Mouse (Mus musculus) small intestine, adult 2 months (tissue): Measurements from ENCODE around the gene Bex2. TPM values are rescaled to one million over a fixed set of nuclear protein-coding genes. Genes with fewer than 3 reads are reported as not detected.

ENCODE experiments used
- H3K27ac ChIP-seq: fragments of 200-500 bp; 2 replicates; pipeline ENCODE4 v1.5.1; 2012; ENCODE audit warnings: low read depth, low read length, control low read depth, inconsistent platforms; ENCODE audit not compliant: insufficient read depth
- H3K27me3 ChIP-seq: fragments of 200-500 bp; 2 replicates; pipeline ENCODE4 v1.6.1; 2012; ENCODE audit warnings: mild to moderate bottlenecking, moderate library complexity, low read length, inconsistent platforms; ENCODE audit not compliant: control insufficient read depth, insufficient read depth
- H3K36me3 ChIP-seq: fragments of 200-500 bp; 2 replicates; pipeline ENCODE4 v1.6.1; 2012; ENCODE audit warnings: mild to moderate bottlenecking, low read length, control low read depth, inconsistent platforms; ENCODE audit not compliant: control insufficient read depth, insufficient read depth
- H3K4me1 ChIP-seq: fragments of 200-500 bp; 2 replicates; pipeline ENCODE4 v1.6.1; 2012; ENCODE audit warnings: low read length, inconsistent platforms, mixed read lengths; ENCODE audit not compliant: control insufficient read depth, insufficient read depth, insufficient read length
- H3K4me3 ChIP-seq: fragments of 200-500 bp; 2 replicates; pipeline ENCODE4 v1.5.1; 2012; ENCODE audit warnings: low read depth, mild to moderate bottlenecking, control low read depth, inconsistent platforms, low read length, moderate library complexity
- CTCF ChIP-seq: fragments of 200-500 bp; IDR thresholded peaks from 2 replicates; pipeline ENCODE4 v1.5.1; 2012; ENCODE audit warnings: low read depth, mild to moderate bottlenecking, control low read depth, inconsistent platforms, low read length, moderate library complexity, mixed read lengths; ENCODE audit not compliant: insufficient replicate concordance, insufficient read length; ENCODE audit errors: extremely low read depth
- POLR2A ChIP-seq: fragments of 200-500 bp; IDR thresholded peaks from 2 replicates; pipeline ENCODE4 v1.6.1; 2012; ENCODE audit warnings: low read depth, mild to moderate bottlenecking, control low read depth, inconsistent platforms, low read length, moderate library complexity
- WGBS: fragments of 180-500 bp; shearing (Covaris S2); methylation state at CpG from one replicate; pipeline ENCODE4 v1.1.7; 2018; 5-methylcytosine and 5-hydroxymethylcytosine counted together
- polyA plus RNA-seq: library from polyadenylated mRNA; depleted of rRNA; stranded (reverse); fragments of >200 nt; gene quantifications from 2 replicates; pipeline ENCODE4 v1.2.3, GENCODE M21; 2012; rRNA removed

Bex2 gene
- polyA plus RNA-seq, 1 experiment = 0.72 TPM

DNA sequence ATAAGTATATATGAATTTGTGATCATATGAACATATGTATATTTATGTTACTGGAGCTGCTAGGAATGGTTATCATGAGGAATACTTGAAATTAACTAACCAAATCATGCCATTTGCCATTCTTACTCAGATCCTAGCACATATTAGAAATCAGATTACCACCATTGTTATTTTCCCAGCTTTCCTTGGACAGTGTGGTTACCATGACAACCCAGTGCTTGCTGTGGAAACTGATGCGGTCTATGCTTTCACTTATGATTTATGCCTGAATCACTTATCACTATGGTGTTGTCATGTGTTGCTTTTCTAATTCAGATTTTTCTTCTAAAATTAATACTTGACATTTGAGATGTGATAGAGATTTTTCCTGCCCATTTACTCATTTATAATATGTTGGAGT lies 37.7 kb downstream of the Bex2 start:
- H3K4me1 ChIP-seq = no peaks in the 10 kb centered on the region
- no peak for TF ChIP-seq POLR2A
- no peak for TF ChIP-seq CTCF
- no peak overlapping the region for H3K27ac ChIP-seq
- no peaks in the 10 kb centered on the region for H3K36me3 ChIP-seq
- WGBS = 64% methylated on average over 1 of the region's 1 CpGs
- H3K27me3 ChIP-seq = no peaks in the 10 kb centered on the region
- H3K4me3 ChIP-seq = no peak overlapping the region

Other genes with a start within 250 kb of the Bex2 start
- gene Gprasp2, start 229.2 kb downstream of the Bex2 start, polyA plus RNA-seq = 0.58 and 1.1 TPM in 2 replicates
- 0.51 and 0.57 TPM in 2 replicates for gene Arxes2, start 74.4 kb downstream of the Bex2 start, polyA plus RNA-seq
- gene Arxes1, start 34.9 kb downstream of the Bex2 start, polyA plus RNA-seq = 0.18 TPM in 1 of 2 replicates, not detected in the other
- gene Nxf3, start 17.0 kb upstream of the Bex2 start, polyA plus RNA-seq = not detected in 2 replicates
- 0.20 TPM in 1 of 2 replicates, not detected in the other for gene Bex4, start 70.8 kb upstream of the Bex2 start, polyA plus RNA-seq
- gene Tceal8, start 104.1 kb upstream of the Bex2 start, polyA plus RNA-seq = 0.08 and 0.61 TPM in 2 replicates
- gene Tceal5, start 135.6 kb upstream of the Bex2 start, polyA plus RNA-seq = 0.15 TPM in 1 of 2 replicates, not detected in the other
- gene Tceal7, start 146.5 kb upstream of the Bex2 start, polyA plus RNA-seq = not detected in 2 replicates
- gene Bex1, start 147.3 kb upstream of the Bex2 start, polyA plus RNA-seq = 0.15 and 1.9 TPM in 2 replicates
- 2.4 and 3.0 TPM in 2 replicates for gene Tceal9, start 176.8 kb upstream of the Bex2 start, polyA plus RNA-seq
- 5.2 and 8.6 TPM in 2 replicates for gene Bex3, start 202.0 kb upstream of the Bex2 start, polyA plus RNA-seq